Mouse (Mus musculus) thymus, adult 2 months (tissue): ENCODE data around the gene Draxin.

Experiments
- CTCF ChIP-seq: fragments of 200-500 bp; IDR thresholded peaks from 2 replicates; pipeline ENCODE4 v1.5.1; 2012; ENCODE audit warnings: mild to moderate bottlenecking, control low read depth, low read length, moderate library complexity, borderline replicate concordance; ENCODE audit not compliant: control insufficient read depth, poor library complexity, insufficient read depth; ENCODE audit errors: extremely low read depth
- POLR2A ChIP-seq: fragments of 200-500 bp; IDR thresholded peaks from 2 replicates; pipeline ENCODE4 v1.6.1; 2012; ENCODE audit warnings: mild to moderate bottlenecking, low read length, control low read depth, moderate library complexity; ENCODE audit not compliant: control insufficient read depth, poor library complexity, insufficient read depth; ENCODE audit errors: extremely low read depth

DNA sequence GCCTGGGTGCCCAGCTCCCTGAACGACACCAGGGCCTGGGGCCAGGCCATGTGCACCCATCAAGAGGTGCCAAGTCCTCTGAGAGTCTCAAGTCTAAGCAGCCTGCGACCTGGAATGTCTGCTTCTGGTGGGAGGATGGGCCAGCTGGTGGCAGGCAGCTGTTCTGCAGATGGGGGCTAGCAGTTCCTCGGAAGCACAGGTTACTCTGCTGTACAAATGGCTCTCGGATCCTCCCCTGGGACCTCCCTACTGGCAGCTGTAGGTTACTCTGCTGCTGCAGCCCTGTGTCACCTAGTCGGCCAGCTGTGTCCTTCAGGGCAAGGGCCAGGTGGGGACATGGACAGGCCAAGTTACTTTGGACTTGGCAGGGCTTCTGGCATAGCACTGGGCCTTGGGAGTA, 59.0 kb downstream of the Draxin start:
- TF ChIP-seq CTCF (no peak), POLR2A (no peak)
